Mouse (Mus musculus) liver, adult 2 months (tissue): ENCODE measurements around the gene Smg6.

Source experiments
- CTCF ChIP-seq: fragments of 200-500 bp; IDR thresholded peaks from 2 replicates; pipeline ENCODE4 v1.5.1; 2011; ENCODE audit warnings: low read depth, low read length, control low read depth
- POLR2A ChIP-seq: fragments of 200-500 bp; IDR thresholded peaks from 2 replicates; pipeline ENCODE4 v1.6.1; 2011; ENCODE audit warnings: low read length, control low read depth; ENCODE audit not compliant: insufficient read depth; ENCODE audit errors: extremely low read depth

- TF ChIP-seq POLR2A = no peak
- TF ChIP-seq CTCF = no peak
Observed at GRCm38 (mm10) chr11:75051239-75051638, 125.6 kb downstream of the Smg6 start.
